In the genomic region with DNA sequence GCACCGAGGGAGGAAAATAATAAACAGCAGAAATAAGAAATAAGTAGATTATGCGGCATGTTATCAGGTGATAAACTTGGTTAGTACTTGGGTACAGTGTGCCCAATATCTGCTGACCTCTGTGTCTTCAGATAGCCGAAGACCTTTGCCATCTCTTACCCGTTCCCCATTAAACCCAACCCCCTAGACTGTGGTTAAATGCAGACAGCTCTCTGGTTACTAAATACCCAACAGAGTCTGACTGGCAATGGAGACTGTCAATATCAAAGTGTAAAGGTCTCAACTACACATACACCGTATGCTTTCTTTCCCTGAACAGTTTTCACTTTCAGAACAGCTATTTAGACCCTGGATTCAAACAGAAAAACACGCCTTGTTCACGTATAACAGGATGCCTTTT, we compare ENCODE assay signal across 20 mouse cellular contexts. TPM values are rescaled to one million over a fixed set of nuclear protein-coding genes. Genes with fewer than 3 reads are reported as not detected.
A peak's percentile ranks its signal among the peaks of the same experiment; 100 is the strongest.
DNase-seq lines count a peak whose midpoint lies in the region; ATAC-seq lines count a peak whose summit lies in the region.
"Had no signal": no experiment of that assay in that cellular context is flagged by ENCODE, and none has a peak within 500 bp of the region (broad histone marks: within the 10 kb centered on the region; RNA-seq: fewer than 3 reads in every experiment).

No protein-coding gene starts in this region.

- peak; percentile 19 for DNase-seq in kidney, adult 18-20 months
- DNase-seq in kidney, postnatal 10 days, result no peak
- no peak for DNase-seq in liver, embryonic 11.5 days (ENCODE audit: low spot score)
- no peak for DNase-seq in MN1 (ENCODE audit: low spot score)
- no peak for DNase-seq in layer of hippocampus, adult 9-10 months (ENCODE audit: low spot score)
- DNase-seq: adrenal gland, postnatal 25 days; cerebellum, adult 11 months; cerebellum, postnatal 10 days; gastrocnemius, postnatal 25 days; heart, adult 2 months; heart, postnatal 4 days had no signal

- no peak overlapping the region for H3K4me3 ChIP-seq in intestine, embryonic 16.5 days (ENCODE audit: low read length)
- H3K4me3 ChIP-seq in liver, embryonic 11.5 days (ENCODE audit: low read depth, low read length), result no peak overlapping the region
- H3K4me3 ChIP-seq: embryonic facial prominence, embryonic 12.5 days; erythroblast, embryonic 14.5 days; heart, adult 2 months; hindbrain, embryonic 15.5 days; midbrain, embryonic 13.5 days; neural tube, embryonic 12.5 days had no signal

- no peaks in the 10 kb centered on the region for H3K4me1 ChIP-seq in intestine, embryonic 16.5 days (ENCODE audit: control insufficient read depth, insufficient read depth, low read length)
- H3K4me1 ChIP-seq in liver, embryonic 11.5 days (replicated peaks; ENCODE audit: control insufficient read depth, insufficient read depth, low read length), result peaks cover 16% of the 10 kb centered on the region
- H3K4me1 ChIP-seq: embryonic facial prominence, embryonic 12.5 days; hindbrain, embryonic 15.5 days had no signal

- no peaks in the 10 kb centered on the region for H3K9me3 ChIP-seq in intestine, embryonic 16.5 days (ENCODE audit: control insufficient read depth, low read length)
- no peaks in the 10 kb centered on the region for H3K9me3 ChIP-seq in liver, embryonic 11.5 days (ENCODE audit: control insufficient read depth, low read length)
- H3K9me3 ChIP-seq: embryonic facial prominence, embryonic 12.5 days; hindbrain, embryonic 15.5 days; midbrain, embryonic 13.5 days; neural tube, embryonic 12.5 days had no signal

- 0 out of 2 replicates have a peak overlapping the region, but pooled peaks have one; percentile 2 for H3K4me2 ChIP-seq in intestine, embryonic 16.5 days (ENCODE audit: low read depth, low read length)
- no peak overlapping the region for H3K4me2 ChIP-seq in liver, embryonic 11.5 days
- H3K4me2 ChIP-seq: embryonic facial prominence, embryonic 12.5 days; hindbrain, embryonic 15.5 days; midbrain, embryonic 13.5 days; neural tube, embryonic 12.5 days had no signal

- no peak overlapping the region for H3K9ac ChIP-seq in intestine, embryonic 16.5 days (ENCODE audit: low read depth, low read length)
- H3K9ac ChIP-seq in liver, embryonic 11.5 days (ENCODE audit: low read depth, low read length), result no peak overlapping the region
- H3K9ac ChIP-seq: embryonic facial prominence, embryonic 12.5 days; hindbrain, embryonic 15.5 days; midbrain, embryonic 13.5 days; neural tube, embryonic 12.5 days had no signal

- no peaks in the 10 kb centered on the region for H3K27me3 ChIP-seq in intestine, embryonic 16.5 days (replicated peaks; ENCODE audit: control insufficient read depth, insufficient read depth, low read length)
- H3K27me3 ChIP-seq in liver, embryonic 11.5 days (replicated peaks; ENCODE audit: control insufficient read depth, insufficient read depth, low read length), result no peaks in the 10 kb centered on the region
- H3K27me3 ChIP-seq: embryonic facial prominence, embryonic 12.5 days; hindbrain, embryonic 15.5 days; midbrain, embryonic 13.5 days; neural tube, embryonic 12.5 days had no signal

- no peak overlapping the region for H3K27ac ChIP-seq in intestine, embryonic 16.5 days (ENCODE audit: low read length)
- peak overlapping the region; percentile 58 for H3K27ac ChIP-seq in liver, embryonic 11.5 days (ENCODE audit: low read depth, low read length)
- H3K27ac ChIP-seq: embryonic facial prominence, embryonic 12.5 days; heart, adult 2 months; hindbrain, embryonic 15.5 days; midbrain, embryonic 13.5 days; neural tube, embryonic 12.5 days had no signal

- WGBS in intestine, embryonic 16.5 days, result 75% methylated on average over 7 of the region's 7 CpGs
- WGBS in liver, embryonic 11.5 days, result 71% methylated on average over 7 of the region's 7 CpGs

- no peaks in the 10 kb centered on the region for H3K36me3 ChIP-seq in intestine, embryonic 16.5 days (ENCODE audit: control insufficient read depth, insufficient read depth, low read length)
- no peaks in the 10 kb centered on the region for H3K36me3 ChIP-seq in liver, embryonic 11.5 days (ENCODE audit: control insufficient read depth, insufficient read depth, low read length)
- H3K36me3 ChIP-seq: embryonic facial prominence, embryonic 12.5 days; hindbrain, embryonic 15.5 days; midbrain, embryonic 13.5 days; neural tube, embryonic 12.5 days had no signal

- ATAC-seq in intestine, embryonic 16.5 days, result peak; percentile 88
- ATAC-seq in liver, embryonic 11.5 days (replicated peaks; ENCODE audit: low FRiP score), result peak; percentile 49
- ATAC-seq in megakaryocyte-erythroid progenitor cell, adult 5-6 weeks (replicated peaks; ENCODE audit: low FRiP score, low TSS enrichment, poor library complexity, severe bottlenecking), result peak; percentile 45; the same call in 1 of the 2 replicates
- ATAC-seq: forebrain, embryonic 16.5 days; lung, postnatal 0 days; midbrain, embryonic 13.5 days had no signal

RNA-seq across cellular contexts. Expression of a gene that starts 39.2 kb away (rescaled TPM):
- 24.1 and 30.6 TPM in 2 replicates for polyA plus RNA-seq in intestine, embryonic 16.5 days (2015; fragmentation: Nextera tagmentation; extraction: Ambion mirVana)
- 33.6 and 38.6 TPM in 2 replicates for polyA plus RNA-seq in liver, embryonic 11.5 days (2014; fragmentation: Nextera tagmentation; extraction: Ambion mirVana)
- 11.3 and 22.4 TPM in 2 replicates for total RNA-seq in megakaryocyte-erythroid progenitor cell, adult 5-6 weeks (2014; fragmentation: Nextera tagmentation)
- 12.7 and 28.2 TPM in 2 replicates for total RNA-seq in megakaryocyte-erythroid progenitor cell, adult 5-6 weeks (2017)
